Mouse (Mus musculus) MEL-GATA-1-ER (cell line): ENCODE data around the gene Purb.

Experiments used
- DNase-seq: peaks from one replicate; pipeline ENCODE4 v3.0.0-alpha.2; 2012; ENCODE audit warnings: low read depth; ENCODE audit errors: extremely low read depth

Purb gene

GRCm38 (mm10) chr11:6475867-6476484 is at the start of gene Purb:
Gene Purb, minus strand, starts transcription at chr11:6475917.
- no peak for DNase-seq

GRCm38 (mm10) chr11:6525241-6525640 is 49.5 kb upstream of the Purb start:
- no peak for DNase-seq

- no peak for DNase-seq
These were observed 49.1 kb upstream of the Purb start for GRCm38 (mm10) chr11:6524880-6525238.

GRCm38 (mm10) chr11:6524165-6524879 is 48.6 kb upstream of the Purb start:
- DNase-seq = no peak

- no peak for DNase-seq
These were observed 48.0 kb upstream of the Purb start for GRCm38 (mm10) chr11:6523662-6524088.

GRCm38 (mm10) chr11:6522782-6523525 is 47.2 kb upstream of the Purb start:
- DNase-seq = no peak

GRCm38 (mm10) chr11:6520507-6521173 is 44.9 kb upstream of the Purb start, which contains the start of gene Myo1g:
Gene Myo1g, minus strand, starts transcription at chr11:6520965.
- peak; percentile 64 for DNase-seq

- peak; percentile 57 for DNase-seq
These were observed 43.8 kb upstream of the Purb start for GRCm38 (mm10) chr11:6519491-6520033.

- no peak for DNase-seq
These were observed 39.1 kb upstream of the Purb start for GRCm38 (mm10) chr11:6514837-6515236.

- DNase-seq = peak; percentile 81
These were observed 32.7 kb upstream of the Purb start for GRCm38 (mm10) chr11:6508269-6508876.

GRCm38 (mm10) chr11:6506516-6506915 is 30.8 kb upstream of the Purb start:
- DNase-seq = no peak

- DNase-seq = no peak
These were observed 29.0 kb upstream of the Purb start for GRCm38 (mm10) chr11:6504689-6505088.

- DNase-seq = no peak
These were observed 28.5 kb upstream of the Purb start for GRCm38 (mm10) chr11:6504226-6504625.

GRCm38 (mm10) chr11:6502506-6502905 is 26.8 kb upstream of the Purb start:
- no peak for DNase-seq

GRCm38 (mm10) chr11:6497311-6497948 is 21.7 kb upstream of the Purb start:
- DNase-seq = no peak

- DNase-seq = no peak
These were observed 14.2 kb upstream of the Purb start for GRCm38 (mm10) chr11:6489691-6490503.

- DNase-seq = no peak
These were observed 13.5 kb upstream of the Purb start for GRCm38 (mm10) chr11:6489257-6489656.

GRCm38 (mm10) chr11:6488041-6488684 is 12.4 kb upstream of the Purb start:
- DNase-seq = no peak

- DNase-seq = no peak
These were observed 11.8 kb upstream of the Purb start for GRCm38 (mm10) chr11:6487496-6487895.
